Mouse (Mus musculus): ENCODE data around the gene Ung.

DNA sequence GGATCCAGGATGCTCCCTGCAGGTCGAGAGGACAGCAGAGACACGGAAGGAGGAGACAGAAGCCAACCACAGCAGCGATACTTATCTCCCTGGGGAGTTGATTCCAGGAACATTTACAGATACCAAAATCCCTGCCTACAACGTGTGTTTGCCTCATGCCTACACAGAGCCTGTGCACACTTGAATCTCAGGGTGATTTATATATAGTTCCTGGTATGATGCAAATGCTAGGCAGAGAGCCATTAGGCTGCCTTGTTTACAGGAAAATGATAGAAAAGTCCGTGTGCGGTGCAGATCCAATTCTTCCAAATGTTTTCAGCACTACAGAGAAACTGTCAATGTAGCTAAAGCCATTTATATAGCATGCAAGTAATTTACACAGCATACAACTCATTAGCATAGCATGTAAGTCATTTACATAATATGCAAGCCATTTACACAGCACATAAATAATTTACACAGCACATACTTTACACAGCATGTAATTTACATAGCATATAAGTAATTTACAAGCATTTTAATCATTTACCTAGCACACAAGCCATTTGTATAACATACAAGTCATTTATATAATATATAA, 33.0 kb downstream of the Ung start:
- TF ChIP-seq EP300 (IDR thresholded peaks at IDR 0.05; ENCODE audit: low read depth) = no peak
- no peak for TF ChIP-seq CTCF (IDR thresholded peaks at IDR 0.05; ENCODE audit: low read depth)
